Mouse (Mus musculus): ENCODE results near the gene Tectb.

Tectb gene

DNA sequence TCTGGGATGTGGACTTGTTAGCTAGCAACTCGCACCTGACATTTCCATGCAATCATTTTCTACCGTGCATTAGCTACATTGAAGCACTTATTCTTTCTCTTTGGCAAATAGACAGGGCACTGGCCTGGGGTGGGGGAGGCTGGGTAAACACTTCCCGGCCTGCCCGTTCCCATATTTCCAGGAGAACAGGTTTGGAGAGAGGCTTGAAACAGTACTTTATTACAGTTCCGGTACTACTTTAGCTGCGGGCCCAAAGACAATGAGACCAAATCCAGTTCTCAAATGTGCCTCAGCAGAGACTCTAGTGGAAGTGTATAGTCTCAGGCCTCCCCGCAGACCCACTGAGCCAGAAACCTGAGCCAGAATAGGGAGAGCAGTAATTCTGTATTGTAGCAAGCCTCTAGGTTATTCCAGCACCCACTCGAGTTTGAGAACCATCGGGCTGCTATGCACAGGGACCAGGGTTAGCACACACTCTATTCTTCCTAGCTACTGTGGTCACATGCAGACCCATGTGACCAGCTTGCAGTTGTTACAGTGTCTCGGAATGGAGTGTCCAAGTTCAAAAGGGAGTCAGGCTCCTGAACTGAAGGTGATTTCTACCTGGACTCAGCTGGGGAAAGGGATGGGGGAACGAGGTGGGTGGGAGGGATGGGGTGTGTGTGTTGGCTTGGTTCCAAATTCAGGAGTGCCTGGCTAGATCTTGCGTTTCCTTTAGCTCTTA, 33.2 kb downstream of the Tectb start:
- no peak for DNase-seq

- DNase-seq, result no peak
Measured at GRCm38 (mm10) chr19:55216876-55217275, 36.3 kb downstream of the Tectb start.

GRCm38 (mm10) chr19:55217365-55217764, 36.8 kb downstream of the Tectb start:
- no peak for DNase-seq

GRCm38 (mm10) chr19:55218192-55218739, 37.7 kb downstream of the Tectb start:
- DNase-seq, result peak; percentile 43 to 75

DNA sequence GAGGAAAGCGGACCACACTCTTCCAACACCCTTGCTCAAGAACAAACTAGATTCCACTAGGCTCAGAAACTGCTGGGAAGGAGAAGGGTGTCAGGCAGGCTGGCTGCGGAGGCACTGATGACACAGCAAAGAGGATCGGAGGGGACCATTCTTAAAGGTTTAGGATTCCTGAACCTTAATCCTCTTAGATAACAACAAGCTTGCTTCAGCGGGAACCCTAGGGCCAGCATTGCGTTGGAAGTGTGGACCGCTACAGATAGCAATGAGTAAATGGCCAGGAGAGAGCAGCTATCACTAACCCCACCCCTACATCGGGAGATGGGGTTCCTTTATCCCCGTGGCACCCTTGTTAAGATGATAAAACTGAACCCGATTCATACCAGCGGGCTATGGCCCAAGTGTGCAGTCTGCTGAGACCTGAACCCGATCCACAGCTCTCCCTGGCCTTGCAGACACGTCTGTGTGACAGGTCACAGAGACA, 38.2 kb downstream of the Tectb start:
- DNase-seq, result no peak

- no peak for DNase-seq
Measured at GRCm38 (mm10) chr19:55219359-55219758, 38.8 kb downstream of the Tectb start.

DNA sequence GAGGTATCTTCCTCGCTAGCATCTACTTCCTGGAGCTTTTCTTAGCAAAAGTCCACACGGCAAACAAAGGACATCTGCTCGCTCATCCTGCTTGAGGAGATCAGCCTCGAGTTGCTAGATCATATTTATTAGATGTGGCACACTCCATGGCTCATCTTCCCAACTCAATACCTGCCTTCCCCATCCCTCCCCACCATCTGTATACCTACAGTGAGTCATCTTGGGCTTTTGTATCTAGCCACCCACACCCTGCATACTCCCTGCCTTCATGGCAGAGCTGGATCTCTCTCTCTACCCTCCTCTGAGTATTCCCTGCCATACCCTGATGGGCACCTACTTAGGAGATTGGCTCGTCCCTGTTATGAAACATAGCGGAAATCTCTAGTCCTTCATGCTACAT, 40.7 kb downstream of the Tectb start:
- DNase-seq, result no peak

- no peak for DNase-seq
Measured at GRCm38 (mm10) chr19:55222268-55222667, 41.7 kb downstream of the Tectb start.

GRCm38 (mm10) chr19:55226621-55227020, 46.1 kb downstream of the Tectb start:
- no peak for DNase-seq

DNA sequence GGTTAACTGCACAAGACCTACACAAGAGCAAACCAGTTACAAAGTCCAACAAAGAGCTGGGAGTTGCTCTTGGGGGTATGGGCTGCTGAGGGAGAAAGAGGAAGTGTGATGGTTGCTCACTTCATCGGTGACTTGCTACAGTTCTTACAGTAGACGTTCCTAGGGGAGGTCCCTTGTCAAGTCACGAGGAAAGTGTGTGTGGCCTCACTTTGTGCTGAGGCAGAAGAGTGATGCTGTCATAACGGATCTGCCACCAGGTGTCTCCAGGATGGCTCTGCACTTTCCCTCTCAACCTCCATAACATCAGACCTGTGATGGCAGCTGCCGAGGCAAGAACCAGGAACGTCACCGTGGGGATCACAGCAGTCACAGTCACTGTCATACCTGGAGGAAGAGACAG, 46.6 kb downstream of the Tectb start:
- no peak for DNase-seq

GRCm38 (mm10) chr19:55231081-55231480, 50.5 kb downstream of the Tectb start:
- no peak for DNase-seq

DNA sequence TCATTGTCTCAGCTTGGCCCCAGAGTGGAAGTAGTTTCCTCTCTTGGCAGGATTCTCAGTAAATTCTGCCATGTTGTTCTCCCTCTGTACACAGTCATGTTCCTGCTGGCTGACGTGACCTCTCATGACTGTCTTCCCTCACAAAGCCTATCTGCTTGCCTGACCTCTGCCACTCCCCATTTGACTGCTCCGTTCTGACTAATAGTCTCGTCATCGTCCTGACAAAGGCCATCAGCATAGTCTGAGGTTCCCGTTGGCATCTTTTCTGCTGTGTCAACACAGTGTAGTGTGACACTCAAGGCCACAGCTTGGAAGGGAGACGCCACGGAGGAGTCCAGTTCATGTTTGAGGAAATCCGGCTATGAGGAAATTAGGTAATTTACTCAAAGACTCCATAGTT, 51.6 kb downstream of the Tectb start:
- DNase-seq, result no peak

- no peak for DNase-seq
Measured at GRCm38 (mm10) chr19:55236026-55236425, 55.5 kb downstream of the Tectb start.

- no peak for DNase-seq
Measured at GRCm38 (mm10) chr19:55236564-55236963, 56.0 kb downstream of the Tectb start.

- DNase-seq, result no peak
Measured at GRCm38 (mm10) chr19:55239766-55240426, 59.4 kb downstream of the Tectb start.

- no peak for DNase-seq
Measured at GRCm38 (mm10) chr19:55241186-55241645, 60.7 kb downstream of the Tectb start, which contains the start of gene Gucy2g. Gene Gucy2g, minus strand, starts transcription at chr19:55241236.

DNA sequence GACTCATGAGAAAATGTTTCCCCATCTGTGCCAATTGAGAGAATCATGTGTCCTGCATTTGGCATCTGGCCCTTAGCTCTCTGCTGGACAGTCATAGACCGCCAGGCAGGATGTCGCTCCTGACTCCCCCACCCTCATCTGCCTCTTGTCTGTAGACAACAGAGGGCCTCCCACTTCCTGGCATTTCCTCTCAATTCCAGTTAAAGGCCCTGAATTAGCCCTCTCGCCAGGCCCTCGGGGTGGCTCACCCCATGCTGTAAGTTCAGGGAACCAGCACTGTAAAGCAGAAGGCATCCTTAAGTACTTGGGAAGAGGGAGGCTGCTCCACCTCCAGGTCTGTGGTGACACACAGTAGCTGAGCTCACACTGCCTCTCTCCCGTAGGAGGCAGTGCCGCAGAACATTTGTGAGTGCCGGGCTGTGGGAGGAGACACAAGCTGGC, 64.3 kb downstream of the Tectb start:
- DNase-seq, result no peak

Measured in spleen, adult 18-20 months (tissue).